Mouse (Mus musculus) naive thymus-derived CD4-positive, alpha-beta T cell, adult 2 months (primary cell): ENCODE measurements around the gene Cfap36.

Source experiments
- DNase-seq: peaks from one replicate; pipeline ENCODE4 v3.0.0-alpha.2; 2011; ENCODE audit warnings: low read depth

Gene Cfap36

GRCm38 (mm10) chr11:29180657-29181056 lies 66.6 kb downstream of the Cfap36 start:
- no peak for DNase-seq

- no peak for DNase-seq
Measured at GRCm38 (mm10) chr11:29179319-29179718, 67.9 kb downstream of the Cfap36 start.

GRCm38 (mm10) chr11:29173706-29174436 lies 73.3 kb downstream of the Cfap36 start:
- peak; percentile 35 for DNase-seq

- peak; percentile 83 for DNase-seq
Measured at GRCm38 (mm10) chr11:29173125-29173631, 74.0 kb downstream of the Cfap36 start.

- peak; percentile 97 for DNase-seq
Measured at GRCm38 (mm10) chr11:29172563-29173124, 74.6 kb downstream of the Cfap36 start, which contains the start of gene Ppp4r3b. Ppp4r3b (plus strand) TSS chr11:29172890.

- DNase-seq = peak; percentile 82
Measured at GRCm38 (mm10) chr11:29171959-29172391, 75.2 kb downstream of the Cfap36 start.
